Mouse (Mus musculus) kidney, adult 18-20 months (tissue): ENCODE data around the gene Rps11.
A peak's percentile ranks its signal among the peaks of the same experiment; 100 is the strongest.
"Not testable (repeated sequence)": the region's sequence is repeated elsewhere in the genome, so short reads cannot be mapped to it uniquely, and the experiment has no call there.

Experiments
- DNase-seq: peaks from one replicate; pipeline ENCODE4 v3.0.0; 2021

Gene Rps11

DNA sequence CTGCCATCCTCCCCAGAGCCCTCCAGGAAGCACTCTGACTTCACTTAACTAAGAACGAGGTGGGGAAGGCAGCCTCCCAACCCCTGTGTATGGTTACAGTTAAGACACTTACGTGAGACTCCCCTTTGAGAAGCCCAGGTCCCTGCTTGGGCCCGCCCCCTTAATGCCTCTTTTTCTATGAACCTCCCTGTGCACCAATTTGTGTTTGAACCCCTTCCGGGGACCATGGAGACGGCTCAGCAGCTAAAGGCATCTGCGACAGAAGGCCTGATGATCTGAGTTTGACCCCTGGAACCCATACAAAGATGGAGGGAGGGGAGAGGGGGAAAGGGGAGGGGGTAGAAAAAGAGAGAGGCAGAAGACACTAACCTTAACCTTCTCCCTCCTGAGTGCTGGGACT, 17.8 kb downstream of the Rps11 start:
- no peak for DNase-seq

GRCm38 (mm10) chr7:45105491-45105890, 18.7 kb downstream of the Rps11 start:
- DNase-seq, result no peak

- DNase-seq, result no peak
Observed at GRCm38 (mm10) chr7:45104941-45105340, 19.3 kb downstream of the Rps11 start.

- DNase-seq, result peak; percentile 92
Observed at GRCm38 (mm10) chr7:45103652-45104180, 20.5 kb downstream of the Rps11 start, which contains the start of gene Fcgrt. Gene Fcgrt (minus strand): TSS chr7:45103851.

GRCm38 (mm10) chr7:45102940-45103585, 21.2 kb downstream of the Rps11 start:
- peak; percentile 56 for DNase-seq

- no peak for DNase-seq
Observed at GRCm38 (mm10) chr7:45102441-45102840, 21.8 kb downstream of the Rps11 start.

- no peak for DNase-seq
Observed at GRCm38 (mm10) chr7:45100046-45100445, 24.2 kb downstream of the Rps11 start.

DNA sequence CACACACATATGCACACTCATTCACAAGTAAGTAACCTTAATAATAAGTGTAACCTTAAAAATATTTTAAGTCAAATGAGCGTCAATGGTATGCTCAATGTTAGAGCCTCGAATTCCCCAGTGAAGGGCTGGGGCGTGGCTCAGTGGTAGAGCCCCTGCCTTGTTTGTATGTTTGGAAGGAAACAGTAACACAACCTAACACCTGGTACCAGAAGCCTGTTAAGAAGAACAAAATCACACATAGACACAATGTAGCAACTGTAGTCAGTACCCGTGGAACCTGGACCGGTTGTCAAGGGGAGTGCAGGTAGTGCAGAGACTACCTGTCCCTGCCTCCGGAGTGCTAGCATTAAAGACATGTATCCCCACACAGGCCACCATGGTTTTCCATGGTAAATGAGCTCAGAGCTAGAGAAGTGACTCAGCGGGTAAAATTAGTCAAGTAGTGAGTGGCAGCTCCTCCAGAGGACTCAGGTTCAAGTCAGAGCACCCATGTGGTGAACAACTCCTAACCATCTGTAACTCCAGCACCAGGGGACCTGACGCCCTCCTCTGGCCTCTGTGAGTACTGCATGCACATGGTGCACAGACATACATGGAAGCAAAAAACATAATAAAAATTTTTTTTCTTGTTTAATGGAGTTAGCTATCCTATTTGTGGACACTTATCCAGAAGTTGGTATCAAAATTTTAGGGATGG, 25.5 kb downstream of the Rps11 start:
- DNase-seq, result no peak

- DNase-seq, result peak; percentile 22
Observed at GRCm38 (mm10) chr7:45097479-45097878, 26.8 kb downstream of the Rps11 start.

DNA sequence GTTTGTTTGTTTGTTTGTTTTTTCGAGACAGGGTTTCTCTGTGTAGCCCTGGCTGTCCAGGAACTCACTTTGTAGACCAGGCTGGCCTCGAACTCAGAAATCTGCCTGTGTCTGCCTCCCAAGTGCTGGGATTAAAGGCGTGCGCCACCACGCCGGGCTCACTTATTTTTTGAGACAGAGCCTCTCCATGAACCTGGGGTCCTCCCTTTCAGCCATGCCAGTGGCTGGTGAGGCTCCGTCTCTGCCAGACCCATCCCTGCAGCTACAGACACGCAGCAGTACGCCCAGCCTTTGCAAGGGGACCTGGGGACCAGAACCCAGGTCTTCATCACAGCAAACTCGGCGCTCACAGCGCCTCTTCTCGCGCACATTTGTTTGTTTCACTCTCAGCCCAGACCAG, 28.3 kb downstream of the Rps11 start:
- not testable (repeated sequence) for DNase-seq

DNA sequence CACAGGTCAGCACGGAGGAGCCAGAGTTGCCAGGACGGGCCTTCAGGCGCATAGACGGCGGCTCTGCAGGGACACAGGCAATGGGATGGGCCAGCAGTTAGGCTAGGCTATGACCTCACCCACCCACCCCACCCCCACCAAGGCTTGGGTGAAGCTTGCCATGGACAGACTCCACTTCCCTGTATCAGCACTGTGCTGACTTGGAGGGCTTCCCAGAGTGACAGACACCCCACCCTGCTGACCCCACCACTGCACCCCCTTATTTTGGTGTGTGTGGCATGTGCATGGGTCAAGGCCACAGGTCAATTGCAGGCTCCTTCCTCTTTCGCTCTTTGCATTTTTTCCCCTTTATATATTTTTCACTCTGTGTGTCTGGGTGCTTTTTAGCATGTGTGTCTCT, 28.9 kb downstream of the Rps11 start:
- no peak for DNase-seq

- DNase-seq, result no peak
Observed at GRCm38 (mm10) chr7:45094121-45094520, 30.1 kb downstream of the Rps11 start.

GRCm38 (mm10) chr7:45093516-45093905, 30.7 kb downstream of the Rps11 start:
- DNase-seq, result no peak

DNA sequence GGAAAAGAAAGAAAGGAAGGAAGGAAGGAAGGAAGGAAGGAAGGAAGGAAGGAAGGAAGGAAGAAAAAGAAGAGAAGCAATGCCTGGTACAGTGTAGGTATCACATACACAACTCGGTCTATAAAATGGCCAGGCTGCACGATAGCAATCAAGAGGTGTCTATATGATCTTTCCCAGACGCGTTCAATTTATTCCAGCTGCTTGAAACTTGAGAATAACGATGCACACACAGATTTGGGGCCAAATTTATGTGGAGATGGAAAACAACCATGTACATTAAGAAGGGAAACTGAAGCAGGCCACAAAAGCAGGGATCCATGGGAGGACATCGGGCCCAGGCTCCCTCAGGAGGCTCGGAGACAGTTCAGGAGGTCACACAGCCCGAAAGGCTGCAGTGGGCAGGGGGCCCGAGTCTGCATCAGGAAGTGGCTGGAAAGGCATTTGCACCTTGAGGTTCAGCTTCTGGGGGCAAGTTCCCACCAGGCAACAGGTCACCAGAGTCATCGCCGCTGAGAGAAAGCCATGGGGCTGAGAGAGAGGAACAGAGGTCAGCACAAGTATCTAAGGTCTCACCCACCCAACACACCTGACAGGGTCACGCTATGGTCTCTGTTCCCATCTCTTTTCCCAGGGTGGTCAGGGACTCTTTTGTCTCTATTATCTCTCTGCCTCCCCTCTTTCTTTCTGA, 31.3 kb downstream of the Rps11 start:
- DNase-seq, result no peak

DNA sequence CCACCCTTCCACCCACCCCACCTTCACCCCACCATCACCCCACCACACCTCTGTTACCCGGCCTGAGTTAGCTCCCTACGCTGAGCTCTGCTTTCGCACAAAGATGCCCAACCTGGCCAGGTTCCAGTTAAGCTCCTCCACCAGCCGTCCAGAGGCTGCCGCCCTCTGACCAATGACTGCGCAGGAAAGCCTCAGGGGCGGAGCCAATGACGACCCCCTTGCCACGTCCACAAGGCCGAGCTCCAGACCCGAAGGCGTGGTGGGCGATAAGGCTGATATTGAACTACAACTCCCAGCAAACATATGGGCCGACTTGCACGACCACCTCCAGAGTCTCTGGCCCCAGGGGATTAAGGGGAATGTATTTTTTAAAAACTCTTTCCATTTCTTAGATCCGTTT, 32.2 kb downstream of the Rps11 start, which contains the start of gene Rcn3:
Gene Rcn3, minus strand, starts transcription at position 174 of the 400 bp plus-strand sequence.
- peak; percentile 61 for DNase-seq

DNA sequence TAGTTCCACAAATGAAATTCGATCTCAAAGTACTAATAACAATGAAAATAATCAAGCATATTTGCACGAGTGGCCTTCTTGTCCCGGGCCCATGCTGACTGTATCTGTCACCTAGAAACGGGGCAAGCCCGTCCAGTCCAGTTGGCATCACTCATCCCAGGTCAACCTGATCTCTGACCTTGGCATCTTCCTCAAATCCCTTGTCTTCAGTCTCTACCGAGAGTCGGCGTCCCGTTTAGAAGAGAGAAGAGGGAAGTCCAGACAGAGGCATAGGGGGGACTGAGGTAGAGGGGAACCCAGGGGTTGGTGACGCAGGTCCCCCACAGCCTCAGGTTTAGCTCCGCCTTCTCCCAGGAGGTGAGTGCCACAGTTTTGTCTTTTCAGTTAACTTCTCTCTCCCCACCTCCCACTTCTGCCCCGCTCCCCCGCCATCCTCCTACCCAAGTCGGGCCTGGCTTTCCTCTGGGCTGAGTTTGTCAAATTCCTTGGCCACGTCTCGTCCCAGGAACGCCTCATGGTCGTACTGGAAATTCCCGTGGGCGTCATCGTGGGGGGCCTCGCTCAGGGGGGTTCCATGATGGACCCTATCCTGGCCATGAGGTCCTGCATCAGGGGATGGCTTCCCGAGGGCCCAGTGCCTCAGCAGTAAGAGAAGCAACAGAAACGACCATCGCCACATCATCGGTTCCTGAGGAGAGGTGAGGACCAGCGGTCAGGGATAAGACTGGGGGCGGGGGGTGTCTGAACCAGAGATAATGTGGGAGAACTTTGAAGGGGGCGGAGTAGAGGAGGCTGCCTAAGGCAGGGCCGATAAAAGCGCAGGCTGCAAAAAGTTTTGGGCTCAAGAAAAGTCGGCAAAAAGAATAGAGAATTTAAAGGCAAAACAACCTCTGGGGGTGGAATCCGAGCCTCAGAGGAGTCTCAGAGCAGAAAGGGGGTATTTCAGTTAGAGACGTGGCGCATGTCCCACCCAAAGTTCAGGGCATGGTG, 32.9 kb downstream of the Rps11 start:
- no peak for DNase-seq

GRCm38 (mm10) chr7:45090251-45090977, 33.8 kb downstream of the Rps11 start:
- DNase-seq, result no peak

- no peak for DNase-seq
Observed at GRCm38 (mm10) chr7:45088597-45088996, 35.6 kb downstream of the Rps11 start.

DNA sequence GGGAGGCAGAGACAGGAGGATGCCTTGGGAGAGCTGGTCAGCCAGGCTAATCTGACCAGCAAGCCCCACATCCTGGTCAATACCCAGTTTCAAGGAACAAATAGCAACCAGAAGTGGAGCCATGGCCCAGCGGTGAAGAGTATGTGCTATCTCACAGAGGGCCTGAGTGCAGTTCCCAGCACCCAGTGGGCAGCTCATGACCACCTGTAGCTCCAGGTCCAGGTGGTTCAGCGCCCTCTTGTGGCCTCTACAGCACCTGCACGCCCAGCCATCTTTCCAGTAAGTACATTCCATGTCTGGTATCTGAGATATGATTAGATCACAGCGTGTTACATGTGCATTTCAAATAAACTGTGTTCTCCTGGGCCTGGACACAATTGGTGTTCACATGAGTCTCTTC, 38.2 kb downstream of the Rps11 start:
- DNase-seq, result no peak

- no peak for DNase-seq
Observed at GRCm38 (mm10) chr7:45083300-45083890, 40.8 kb downstream of the Rps11 start.
